Mouse (Mus musculus) gastrocnemius, adult 2 months (tissue): Measurements from ENCODE around the gene Fbxo6. TPM values are rescaled to one million over a fixed set of nuclear protein-coding genes. Genes with fewer than 3 reads are reported as not detected.

ENCODE experiments used
- DNase-seq: peaks from one replicate; pipeline ENCODE4 v3.0.0; 2022
- H3K27ac ChIP-seq: fragments of 200-600 bp; 2 replicates; pipeline ENCODE4 v1.8.1; 2022; ENCODE audit warnings: mild to moderate bottlenecking
- H3K4me3 ChIP-seq: fragments of 200-600 bp; 2 replicates; pipeline ENCODE4 v1.8.1; 2022; ENCODE audit warnings: mild to moderate bottlenecking, moderate library complexity
- CTCF ChIP-seq: fragments of 200-600 bp; IDR thresholded peaks from 2 replicates; pipeline ENCODE4 v1.8.1; 2022; ENCODE audit warnings: antibody characterized with exemption, mild to moderate bottlenecking, moderate library complexity
- intact Hi-C: fragments of 180-260 bp; cut with DNase I; formaldehyde crosslinking; loops from one replicate; pipeline ENCODE4 v1.15.1; 2025
- total RNA-seq, 2 experiments: library from RNA; stranded (reverse); gene quantifications; 2 replicates each; pipeline ENCODE4 v1.2.3; 2021

The Fbxo6 gene
- total RNA-seq, 2 experiments from 2014 or later: 36.8 to 46.4 TPM

DNA sequence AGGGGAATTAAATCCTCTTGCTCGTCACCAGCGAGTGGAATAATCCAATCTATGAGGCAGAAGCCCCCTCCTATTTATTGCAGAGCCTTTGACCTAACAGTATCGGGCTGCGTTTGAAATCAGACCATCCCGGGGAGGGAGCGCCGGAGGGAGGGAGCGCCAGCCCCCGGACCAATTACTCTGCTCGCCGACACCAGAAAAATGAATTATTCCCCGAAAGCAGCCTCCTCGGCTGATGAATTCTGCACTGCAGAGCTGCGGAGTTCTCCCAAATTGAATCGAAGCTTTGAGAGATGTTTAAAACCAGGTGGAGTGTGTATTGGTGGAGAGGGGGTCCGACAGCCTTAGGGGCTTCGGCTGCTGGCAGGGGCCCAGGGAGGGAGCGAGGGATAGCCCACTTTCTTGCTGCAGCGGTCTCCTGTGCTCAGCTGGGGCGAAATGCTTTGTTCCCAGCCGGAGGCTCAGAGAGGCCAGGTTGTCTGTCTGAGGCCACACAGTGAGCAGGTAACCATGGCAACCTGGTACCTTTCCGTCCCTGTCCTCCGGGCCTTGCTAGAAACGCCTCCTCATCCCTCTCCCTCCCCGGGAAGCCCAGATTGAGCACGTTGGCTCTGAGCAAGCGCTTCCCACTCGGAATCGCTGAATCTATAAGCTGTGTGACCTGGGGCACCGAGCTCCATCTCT lies 22.0 kb upstream of the Fbxo6 start:
- intact Hi-C loops: no loop called here
- H3K27ac ChIP-seq: no peak overlapping the region
- no peak for DNase-seq
- TF ChIP-seq CTCF: no peak
- no peak overlapping the region for H3K4me3 ChIP-seq

- TF ChIP-seq CTCF: no peak
- intact Hi-C loops: loop anchor here (2.0 kb wide), 1 partner anchor 258 kb away; no protein-coding TSS in a partner anchor
- Histone ChIP-seq H3K4me3 (no peak overlapping the region), H3K27ac (no peak overlapping the region)
- no peak for DNase-seq
Observed at GRCm38 (mm10) chr4:148171261-148171660, 19.3 kb upstream of the Fbxo6 start.

- Histone ChIP-seq H3K4me3 (no peak overlapping the region), H3K27ac (no peak overlapping the region)
- intact Hi-C loops: loop anchor here (2.0 kb wide), 1 partner anchor 258 kb away; no protein-coding TSS in a partner anchor
- TF ChIP-seq CTCF: no peak; the same call in 1 of the 2 replicates
- DNase-seq: no peak
Observed at GRCm38 (mm10) chr4:148170842-148171241, 18.9 kb upstream of the Fbxo6 start.

DNA sequence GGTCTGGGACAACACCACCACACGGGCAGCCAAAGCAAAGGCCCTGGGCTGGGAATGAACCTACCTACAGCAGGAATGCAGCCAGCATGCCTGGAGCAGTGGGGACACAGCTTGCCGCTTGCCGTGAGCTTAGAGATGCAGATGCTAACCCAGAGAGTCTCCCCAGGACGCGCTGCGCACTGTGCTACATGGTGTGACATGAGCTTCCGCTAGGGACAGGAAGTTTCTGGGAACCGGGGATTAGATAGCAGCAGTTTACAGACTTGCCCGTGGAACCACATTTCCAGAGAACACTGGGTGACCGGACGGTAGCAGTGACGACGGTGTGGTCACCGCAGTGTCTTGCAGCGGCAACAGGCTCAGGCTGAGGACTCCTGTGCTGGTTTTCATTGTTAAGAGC lies 17.6 kb upstream of the Fbxo6 start:
- DNase-seq: no peak
- TF ChIP-seq CTCF: no peak
- H3K4me3 ChIP-seq: no peak overlapping the region
- intact Hi-C loops: no loop called here
- H3K27ac ChIP-seq: no peak overlapping the region

DNA sequence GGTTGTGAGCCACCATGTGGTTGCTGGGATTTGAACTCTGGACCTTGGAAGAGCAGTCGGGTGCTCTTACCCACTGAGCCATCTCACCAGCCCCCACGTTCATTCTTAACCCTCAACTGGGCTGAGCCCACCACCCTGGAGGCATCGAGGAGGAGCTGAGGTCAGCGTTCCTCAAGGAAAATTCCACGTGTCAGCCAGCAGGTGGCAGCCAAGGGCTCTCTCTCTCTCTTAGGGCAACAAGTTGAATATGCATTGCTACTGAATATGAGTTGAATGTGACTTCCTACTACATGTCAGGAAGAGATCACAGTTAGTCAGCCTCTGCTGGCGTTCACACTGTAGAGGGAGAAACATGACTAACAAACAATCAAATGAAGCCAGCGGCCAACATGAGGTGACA lies 16.3 kb upstream of the Fbxo6 start:
- H3K27ac ChIP-seq: no peak overlapping the region
- DNase-seq: peak; percentile 66
- intact Hi-C loops: no loop called here
- TF ChIP-seq CTCF: peak; percentile 86
- no peak overlapping the region for H3K4me3 ChIP-seq

- peak; percentile 80 for DNase-seq
- Histone ChIP-seq H3K4me3 (peak overlapping the region; percentile 24; the same call in 1 of the 2 replicates), H3K27ac (no peak overlapping the region)
- intact Hi-C loops: no loop called here
- peak; percentile 66 for TF ChIP-seq CTCF
Observed at GRCm38 (mm10) chr4:148166986-148167385, 15.0 kb upstream of the Fbxo6 start.

DNA sequence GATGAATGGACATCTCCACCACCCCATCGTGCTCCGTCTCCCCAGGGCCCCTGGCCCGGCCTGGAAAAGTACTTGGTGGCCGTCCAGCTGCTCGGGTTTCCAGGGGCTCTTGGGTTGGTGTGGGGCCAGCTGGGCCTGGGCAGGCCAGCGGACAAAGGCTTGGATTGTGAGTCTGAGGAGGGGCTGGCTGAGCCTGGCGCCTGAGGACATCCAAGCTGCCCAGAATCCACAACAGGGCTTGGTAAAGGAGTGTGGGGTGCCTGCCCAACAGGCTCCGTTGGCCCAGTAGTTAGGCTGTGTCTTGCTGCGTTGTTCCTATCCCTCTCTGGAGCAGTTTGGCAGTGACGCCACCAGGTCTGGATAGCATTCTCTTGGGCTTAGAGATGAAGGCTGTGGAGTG lies 14.5 kb upstream of the Fbxo6 start:
- no peak for TF ChIP-seq CTCF
- H3K27ac ChIP-seq: no peak overlapping the region
- no peak overlapping the region for H3K4me3 ChIP-seq
- DNase-seq: no peak
- intact Hi-C loops: no loop called here

GRCm38 (mm10) chr4:148165551-148165950 lies 13.6 kb upstream of the Fbxo6 start:
- DNase-seq: peak; percentile 12
- H3K27ac ChIP-seq: no peak overlapping the region
- intact Hi-C loops: no loop called here
- no peak for TF ChIP-seq CTCF
- no peak overlapping the region for H3K4me3 ChIP-seq

GRCm38 (mm10) chr4:148164461-148164860 lies 12.5 kb upstream of the Fbxo6 start:
- peak overlapping the region; percentile 66 for H3K4me3 ChIP-seq
- TF ChIP-seq CTCF: no peak
- intact Hi-C loops: loop anchor here (1.0 kb wide), 2 partner anchors 24 to 50 kb away; no protein-coding TSS in a partner anchor
- no peak overlapping the region for H3K27ac ChIP-seq
- DNase-seq: no peak

DNA sequence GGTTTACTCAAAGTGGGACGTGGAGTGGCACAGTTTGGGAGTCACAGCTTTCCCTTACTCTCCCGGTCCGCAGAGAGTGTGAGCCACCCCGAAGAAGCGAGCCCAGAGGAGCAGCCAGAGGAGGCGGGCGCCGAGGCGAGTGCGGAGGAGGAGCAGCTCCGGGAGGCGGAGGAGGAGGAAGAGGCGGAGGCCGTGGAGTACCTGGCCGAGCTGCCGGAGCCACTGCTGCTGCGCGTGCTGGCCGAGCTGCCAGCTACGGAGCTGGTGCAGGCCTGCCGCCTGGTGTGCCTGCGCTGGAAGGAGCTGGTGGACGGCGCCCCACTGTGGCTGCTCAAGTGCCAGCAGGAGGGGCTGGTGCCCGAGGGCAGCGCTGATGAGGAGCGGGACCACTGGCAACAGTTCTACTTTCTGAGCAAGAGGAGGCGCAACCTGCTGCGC lies 12.1 kb upstream of the Fbxo6 start:
- Histone ChIP-seq H3K27ac (peak overlapping the region; percentile 62; the same call in 1 of the 2 replicates), H3K4me3 (peak overlapping the region; percentile 66)
- TF ChIP-seq CTCF: peak; percentile 89
- intact Hi-C loops: loop anchor here (1.0 kb wide), 2 partner anchors 24 to 50 kb away; no protein-coding TSS in a partner anchor
- peak; percentile 90 for DNase-seq

GRCm38 (mm10) chr4:148160436-148161390 lies 8.8 kb upstream of the Fbxo6 start, which contains the start of the genes Fbxo44 and Fbxo2:
Gene Fbxo44, minus strand, starts transcription at chr4:148160482.
Gene Fbxo2, plus strand, starts transcription at chr4:148160621.
- peak within 1 kb of the TSS; percentile 90 for H3K27ac ChIP-seq
- intact Hi-C loops: no loop called here
- peak; percentile 55 for DNase-seq
- peak within 1 kb of the TSS; percentile 79 for H3K4me3 ChIP-seq
- TF ChIP-seq CTCF: no peak

GRCm38 (mm10) chr4:148159544-148160435 lies 7.8 kb upstream of the Fbxo6 start:
- DNase-seq: peak; percentile 94
- 0 out of 2 replicates have a peak, but pooled peaks have one; percentile 17 for TF ChIP-seq CTCF
- peak overlapping the region; percentile 90 for H3K27ac ChIP-seq
- peak overlapping the region; percentile 79 for H3K4me3 ChIP-seq
- intact Hi-C loops: loop anchor here (2.0 kb wide), 1 partner anchor 21 kb away; no protein-coding TSS in a partner anchor
